Mouse (Mus musculus): ENCODE data around the gene Drosha. TPM values are rescaled to one million over a fixed set of nuclear protein-coding genes. Genes with fewer than 3 reads are reported as not detected.

The Drosha gene
- polyA plus RNA-seq, 1 experiment: 120 TPM

GRCm38 (mm10) chr15:12879937-12880336 lies 55.3 kb downstream of the Drosha start:
- Histone ChIP-seq H3K9me3 (replicated peaks; ENCODE audit: control insufficient read depth, insufficient read depth, low read length, poor library complexity, severe bottlenecking) (no peaks in the 10 kb centered on the region), H3K36me3 (ENCODE audit: control insufficient read depth, insufficient read depth, low read length, poor library complexity, severe bottlenecking) (peaks cover 66% of the 10 kb centered on the region), H3K9ac (ENCODE audit: low read depth, poor library complexity, severe bottlenecking) (no peak overlapping the region), H3K4me3 (ENCODE audit: low read depth, low read length) (no peak overlapping the region), H3K4me1 (ENCODE audit: control insufficient read depth, insufficient read depth, low read length) (no peaks in the 10 kb centered on the region), H3K27ac (ENCODE audit: insufficient read depth, low read length) (no peak overlapping the region), H3K27me3 (ENCODE audit: control insufficient read depth, insufficient read depth, low read length, poor library complexity, severe bottlenecking) (no peaks in the 10 kb centered on the region)
- TF ChIP-seq CTCF (IDR thresholded peaks at IDR 0.05; ENCODE audit: low read depth, low read length) (no peak), POLR2A (IDR thresholded peaks at IDR 0.05; ENCODE audit: insufficient read depth, low read length) (no peak), EP300 (IDR thresholded peaks at IDR 0.05; ENCODE audit: insufficient read depth, low read depth, low read length) (no peak)

GRCm38 (mm10) chr15:12884855-12885254 lies 60.2 kb downstream of the Drosha start:
- no peak overlapping the region for H3K9ac ChIP-seq (ENCODE audit: low read depth, poor library complexity, severe bottlenecking)
- no peaks in the 10 kb centered on the region for H3K9me3 ChIP-seq (replicated peaks; ENCODE audit: control insufficient read depth, insufficient read depth, low read length, poor library complexity, severe bottlenecking)
- no peak for TF ChIP-seq CTCF (IDR thresholded peaks at IDR 0.05; ENCODE audit: low read depth, low read length)
- TF ChIP-seq POLR2A (IDR thresholded peaks at IDR 0.05; ENCODE audit: insufficient read depth, low read length): no peak
- H3K27ac ChIP-seq (ENCODE audit: insufficient read depth, low read length): no peak overlapping the region
- peaks cover 68% of the 10 kb centered on the region for H3K36me3 ChIP-seq (ENCODE audit: control insufficient read depth, insufficient read depth, low read length, poor library complexity, severe bottlenecking)
- no peaks in the 10 kb centered on the region for H3K27me3 ChIP-seq (ENCODE audit: control insufficient read depth, insufficient read depth, low read length, poor library complexity, severe bottlenecking)
- no peaks in the 10 kb centered on the region for H3K4me1 ChIP-seq (ENCODE audit: control insufficient read depth, insufficient read depth, low read length)
- H3K4me3 ChIP-seq (ENCODE audit: low read depth, low read length): no peak overlapping the region

DNA sequence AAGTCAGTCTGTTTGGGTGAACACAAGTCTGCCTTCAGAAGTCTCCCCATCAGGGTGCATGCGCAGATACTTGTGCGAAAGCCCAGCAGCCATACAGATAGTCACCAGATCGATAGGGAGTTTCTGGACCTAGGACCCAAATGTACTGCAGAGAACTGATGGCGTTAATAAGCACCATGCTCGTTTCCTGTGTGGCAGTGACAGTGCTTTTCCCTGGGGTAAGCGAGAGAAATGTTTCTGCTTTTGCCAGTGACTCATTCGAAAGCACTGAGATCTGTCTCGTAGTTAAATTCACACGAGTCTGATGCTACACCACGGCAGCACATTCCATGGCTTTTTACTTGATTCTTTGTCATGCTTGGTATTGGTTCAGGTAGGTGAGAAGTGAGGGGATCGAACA lies 60.7 kb downstream of the Drosha start:
- H3K27me3 ChIP-seq (ENCODE audit: control insufficient read depth, insufficient read depth, low read length, poor library complexity, severe bottlenecking): no peaks in the 10 kb centered on the region
- no peak overlapping the region for H3K9ac ChIP-seq (ENCODE audit: low read depth, poor library complexity, severe bottlenecking)
- no peak overlapping the region for H3K27ac ChIP-seq (ENCODE audit: insufficient read depth, low read length)
- H3K36me3 ChIP-seq (ENCODE audit: control insufficient read depth, insufficient read depth, low read length, poor library complexity, severe bottlenecking): peaks cover 67% of the 10 kb centered on the region
- H3K4me1 ChIP-seq (ENCODE audit: control insufficient read depth, insufficient read depth, low read length): no peaks in the 10 kb centered on the region
- H3K9me3 ChIP-seq (replicated peaks; ENCODE audit: control insufficient read depth, insufficient read depth, low read length, poor library complexity, severe bottlenecking): no peaks in the 10 kb centered on the region
- TF ChIP-seq EP300 (IDR thresholded peaks at IDR 0.05; ENCODE audit: insufficient read depth, low read depth, low read length): no peak
- TF ChIP-seq CTCF (IDR thresholded peaks at IDR 0.05; ENCODE audit: low read depth, low read length): no peak
- TF ChIP-seq POLR2A (IDR thresholded peaks at IDR 0.05; ENCODE audit: insufficient read depth, low read length): no peak
- H3K4me3 ChIP-seq (ENCODE audit: low read depth, low read length): no peak overlapping the region

DNA sequence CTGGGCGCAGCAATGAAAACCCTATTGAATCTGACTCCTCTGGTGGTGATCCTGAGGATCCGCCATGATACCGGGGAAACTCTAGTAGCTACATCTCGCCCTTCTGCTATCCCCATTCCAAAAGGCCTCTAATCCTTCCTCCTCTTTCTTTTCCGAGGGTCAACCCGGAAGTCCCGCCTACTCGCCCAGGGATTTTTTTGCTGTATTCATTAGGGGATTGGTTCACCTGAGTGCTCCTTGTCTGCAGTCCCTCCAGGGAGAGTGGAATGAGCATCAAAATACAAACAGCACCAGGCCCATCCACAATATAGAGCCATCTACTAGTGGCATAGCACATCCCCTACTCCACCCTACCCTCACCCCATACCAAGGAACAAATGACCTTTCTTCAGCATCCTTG lies 62.6 kb downstream of the Drosha start:
- Histone ChIP-seq H3K4me1 (ENCODE audit: control insufficient read depth, insufficient read depth, low read length) (no peaks in the 10 kb centered on the region), H3K27me3 (ENCODE audit: control insufficient read depth, insufficient read depth, low read length, poor library complexity, severe bottlenecking) (no peaks in the 10 kb centered on the region), H3K27ac (ENCODE audit: insufficient read depth, low read length) (peak overlapping the region; percentile 37; the same call in 1 of the 2 replicates), H3K36me3 (ENCODE audit: control insufficient read depth, insufficient read depth, low read length, poor library complexity, severe bottlenecking) (peaks cover 55% of the 10 kb centered on the region), H3K9me3 (replicated peaks; ENCODE audit: control insufficient read depth, insufficient read depth, low read length, poor library complexity, severe bottlenecking) (no peaks in the 10 kb centered on the region), H3K4me3 (ENCODE audit: low read depth, low read length) (peak overlapping the region; percentile 23; the same call in 1 of the 2 replicates), H3K9ac (ENCODE audit: low read depth, poor library complexity, severe bottlenecking) (peak overlapping the region; percentile 49)
- TF ChIP-seq CTCF (IDR thresholded peaks at IDR 0.05; ENCODE audit: low read depth, low read length): no peak
- no peak for TF ChIP-seq EP300 (IDR thresholded peaks at IDR 0.05; ENCODE audit: insufficient read depth, low read depth, low read length)
- TF ChIP-seq POLR2A (IDR thresholded peaks at IDR 0.05; ENCODE audit: insufficient read depth, low read length): no peak

DNA sequence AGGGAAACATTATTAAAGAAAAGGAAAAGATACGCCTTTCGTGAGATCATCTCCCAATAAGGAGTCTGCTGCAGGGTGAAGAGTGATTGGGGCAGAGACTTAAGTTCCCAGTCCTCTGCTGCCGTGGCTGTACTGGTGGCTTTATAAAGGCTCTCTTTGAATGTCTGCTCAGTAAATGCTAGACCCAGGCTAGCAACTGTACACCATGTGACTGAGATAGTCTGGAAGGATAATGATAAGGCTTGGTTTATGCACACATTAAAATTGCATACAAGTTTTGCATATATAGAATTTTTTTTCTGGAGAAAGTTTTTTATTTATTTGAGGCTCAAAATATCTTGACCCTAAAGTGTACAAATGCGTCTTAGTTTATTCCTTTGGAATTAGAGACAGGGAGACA lies 63.7 kb downstream of the Drosha start:
- Histone ChIP-seq H3K4me1 (ENCODE audit: control insufficient read depth, insufficient read depth, low read length) (no peaks in the 10 kb centered on the region), H3K27me3 (ENCODE audit: control insufficient read depth, insufficient read depth, low read length, poor library complexity, severe bottlenecking) (no peaks in the 10 kb centered on the region), H3K9ac (ENCODE audit: low read depth, poor library complexity, severe bottlenecking) (no peak overlapping the region), H3K27ac (ENCODE audit: insufficient read depth, low read length) (no peak overlapping the region), H3K4me3 (ENCODE audit: low read depth, low read length) (no peak overlapping the region), H3K36me3 (ENCODE audit: control insufficient read depth, insufficient read depth, low read length, poor library complexity, severe bottlenecking) (peaks cover 50% of the 10 kb centered on the region), H3K9me3 (replicated peaks; ENCODE audit: control insufficient read depth, insufficient read depth, low read length, poor library complexity, severe bottlenecking) (no peaks in the 10 kb centered on the region)
- TF ChIP-seq CTCF (IDR thresholded peaks at IDR 0.05; ENCODE audit: low read depth, low read length) (no peak), POLR2A (IDR thresholded peaks at IDR 0.05; ENCODE audit: insufficient read depth, low read length) (no peak), EP300 (IDR thresholded peaks at IDR 0.05; ENCODE audit: insufficient read depth, low read depth, low read length) (no peak)

DNA sequence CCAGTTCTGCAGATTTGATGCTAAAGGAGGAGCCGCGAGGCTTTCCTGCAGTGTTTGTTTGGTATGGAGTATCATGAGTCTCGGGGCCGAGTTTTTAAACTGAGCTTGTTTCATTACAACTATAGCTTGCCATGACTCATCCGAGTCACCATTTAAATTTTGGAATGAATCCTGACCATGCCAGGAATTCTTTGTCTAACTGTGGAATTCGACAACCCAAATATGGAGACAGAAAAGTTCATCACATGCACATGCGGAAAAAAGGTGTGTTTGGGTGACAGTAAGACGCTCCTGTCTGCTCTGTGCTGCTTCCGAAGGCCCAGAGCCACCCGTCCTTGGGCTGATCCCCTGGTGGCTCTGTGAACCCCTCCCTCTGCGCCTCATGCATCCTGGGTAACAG lies 65.3 kb downstream of the Drosha start:
- Histone ChIP-seq H3K4me1 (ENCODE audit: control insufficient read depth, insufficient read depth, low read length) (no peaks in the 10 kb centered on the region), H3K27ac (ENCODE audit: insufficient read depth, low read length) (no peak overlapping the region), H3K9ac (ENCODE audit: low read depth, poor library complexity, severe bottlenecking) (no peak overlapping the region), H3K4me3 (ENCODE audit: low read depth, low read length) (no peak overlapping the region), H3K27me3 (ENCODE audit: control insufficient read depth, insufficient read depth, low read length, poor library complexity, severe bottlenecking) (no peaks in the 10 kb centered on the region), H3K36me3 (ENCODE audit: control insufficient read depth, insufficient read depth, low read length, poor library complexity, severe bottlenecking) (peaks cover 41% of the 10 kb centered on the region), H3K9me3 (replicated peaks; ENCODE audit: control insufficient read depth, insufficient read depth, low read length, poor library complexity, severe bottlenecking) (no peaks in the 10 kb centered on the region)
- TF ChIP-seq EP300 (IDR thresholded peaks at IDR 0.05; ENCODE audit: insufficient read depth, low read depth, low read length) (no peak), CTCF (IDR thresholded peaks at IDR 0.05; ENCODE audit: low read depth, low read length) (no peak), POLR2A (IDR thresholded peaks at IDR 0.05; ENCODE audit: insufficient read depth, low read length) (no peak)

All from ES-Bruce4 (cell line).